Mouse (Mus musculus) forebrain, embryonic 16.5 days (tissue): ENCODE results near the gene Cep57l1. TPM values are rescaled to one million over a fixed set of nuclear protein-coding genes. Genes with fewer than 3 reads are reported as not detected.

Source experiments
- ATAC-seq: fragments of 200-750 bp; cut with Nextera tagmentation; 2 replicates; pipeline ENCODE4 v1.8.0; 2017; ENCODE audit warnings: mild to moderate bottlenecking, moderate library complexity
- H3K27ac ChIP-seq: fragments of 300-500 bp; sonication (generic); 2 replicates; pipeline ENCODE4 v1.5.1; 2014; ENCODE audit warnings: low read length, control low read depth
- H3K27me3 ChIP-seq: fragments of 300-500 bp; sonication (generic); replicated peaks from 2 replicates; pipeline ENCODE4 v1.6.1; 2014; ENCODE audit warnings: low read length; ENCODE audit not compliant: control insufficient read depth, insufficient read depth
- H3K36me3 ChIP-seq: fragments of 300-500 bp; sonication (generic); 2 replicates; pipeline ENCODE4 v1.6.1; 2014; ENCODE audit not compliant: control insufficient read depth, insufficient read depth
- H3K4me1 ChIP-seq: fragments of 300-500 bp; sonication (generic); replicated peaks from 2 replicates; pipeline ENCODE4 v1.6.1; 2014; ENCODE audit warnings: low read length; ENCODE audit not compliant: control insufficient read depth, insufficient read depth
- H3K4me2 ChIP-seq: fragments of 300-500 bp; sonication (generic); 2 replicates; pipeline ENCODE4 v1.6.1; 2014; ENCODE audit warnings: mild to moderate bottlenecking, low read length, control low read depth
- H3K4me3 ChIP-seq: fragments of 300-500 bp; sonication (generic); replicated peaks from 2 replicates; pipeline ENCODE4 v1.5.1; 2014; ENCODE audit warnings: mild to moderate bottlenecking, low read length, control low read depth
- H3K9ac ChIP-seq: fragments of 300-500 bp; sonication (generic); replicated peaks from 2 replicates; pipeline ENCODE4 v1.6.1; 2014; ENCODE audit warnings: low read depth, low read length, control low read depth
- H3K9me3 ChIP-seq: fragments of 300-500 bp; sonication (generic); 2 replicates; pipeline ENCODE4 v1.6.1; 2016; ENCODE audit warnings: low read length; ENCODE audit not compliant: control insufficient read depth
- WGBS: fragments of 180-500 bp; shearing (Covaris S2); extraction: QIAGEN DNeasy Blood & Tissue Kit; methylation state at CpG from one replicate; pipeline ENCODE4 v1.1.7; 2014; 5-methylcytosine and 5-hydroxymethylcytosine counted together
- polyA plus RNA-seq: library from polyadenylated mRNA; unstranded; fragments of >200 nt; fragmentation: Nextera tagmentation; extraction: Ambion mirVana; gene quantifications from 2 replicates; pipeline ENCODE4 v1.2.1, GENCODE M21; 2015

Cep57l1 gene
- polyA plus RNA-seq, 1 experiment from 2014 or later, result 19.5 TPM

- no peak overlapping the region for H3K9ac ChIP-seq
- H3K27ac ChIP-seq, result no peak overlapping the region
- H3K4me1 ChIP-seq, result peaks cover 3% of the 10 kb centered on the region
- 93% methylated on average over 2 of the region's 2 CpGs for WGBS
- no peak overlapping the region for H3K4me3 ChIP-seq
- peaks cover 9% of the 10 kb centered on the region for H3K36me3 ChIP-seq
- H3K9me3 ChIP-seq, result peaks cover 16% of the 10 kb centered on the region
- H3K4me2 ChIP-seq, result no peak overlapping the region
- no peaks in the 10 kb centered on the region for H3K27me3 ChIP-seq
- ATAC-seq, result no peak
Observed at GRCm38 (mm10) chr10:41805729-41806355, 3.8 kb downstream of the Cep57l1 start.

DNA sequence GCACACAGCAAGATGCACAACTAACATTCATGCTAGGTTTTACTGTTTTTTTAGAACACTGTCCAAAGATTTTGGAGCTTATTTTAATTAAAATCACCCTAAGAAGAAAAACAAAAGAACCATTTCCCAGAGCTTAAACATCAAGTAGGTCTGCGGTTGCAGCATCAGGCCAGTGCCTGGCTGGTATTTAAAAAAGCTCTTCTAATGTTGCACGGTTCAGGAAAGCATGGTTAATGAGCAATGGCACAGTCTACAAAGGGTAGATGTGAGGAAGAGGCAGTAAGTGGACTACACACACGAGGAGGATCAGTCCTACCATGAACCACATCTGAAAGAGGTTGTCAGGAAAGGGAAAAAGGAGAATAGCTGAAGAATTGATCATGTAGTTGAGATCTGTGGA, 5.0 kb downstream of the Cep57l1 start:
- Histone ChIP-seq H3K4me1 (peaks cover 3% of the 10 kb centered on the region), H3K4me2 (no peak overlapping the region), H3K9ac (no peak overlapping the region), H3K36me3 (peaks cover 14% of the 10 kb centered on the region), H3K9me3 (peaks cover 19% of the 10 kb centered on the region), H3K4me3 (no peak overlapping the region), H3K27me3 (no peaks in the 10 kb centered on the region), H3K27ac (no peak overlapping the region)
- ATAC-seq, result no peak
- 98% methylated on average over 3 of the region's 3 CpGs for WGBS

DNA sequence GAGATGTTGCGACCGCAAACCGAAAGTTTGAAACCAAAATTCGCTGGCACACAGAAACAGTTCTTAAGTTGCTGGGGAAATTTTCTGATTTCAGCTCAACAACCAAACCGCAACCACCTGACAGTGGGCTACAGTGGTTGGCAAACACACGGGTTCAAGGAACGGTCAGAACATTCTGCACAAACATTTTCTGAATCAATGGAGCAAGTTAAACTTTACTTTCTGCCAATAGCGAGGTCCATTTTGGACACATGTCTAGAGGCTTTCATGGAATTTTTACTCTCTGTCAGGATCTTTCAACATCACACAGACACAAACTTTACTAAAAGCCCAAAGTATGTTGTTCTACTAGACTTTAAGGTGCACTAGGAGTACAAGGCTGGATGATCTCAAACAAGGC, 6.2 kb downstream of the Cep57l1 start:
- H3K36me3 ChIP-seq, result peaks cover 21% of the 10 kb centered on the region
- no peak overlapping the region for H3K4me3 ChIP-seq
- H3K27me3 ChIP-seq, result no peaks in the 10 kb centered on the region
- H3K27ac ChIP-seq, result no peak overlapping the region
- no peaks in the 10 kb centered on the region for H3K4me1 ChIP-seq
- H3K9ac ChIP-seq, result no peak overlapping the region
- H3K9me3 ChIP-seq, result peaks cover 20% of the 10 kb centered on the region
- no peak overlapping the region for H3K4me2 ChIP-seq
- ATAC-seq, result no peak
- 98% methylated on average over 8 of the region's 8 CpGs for WGBS

DNA sequence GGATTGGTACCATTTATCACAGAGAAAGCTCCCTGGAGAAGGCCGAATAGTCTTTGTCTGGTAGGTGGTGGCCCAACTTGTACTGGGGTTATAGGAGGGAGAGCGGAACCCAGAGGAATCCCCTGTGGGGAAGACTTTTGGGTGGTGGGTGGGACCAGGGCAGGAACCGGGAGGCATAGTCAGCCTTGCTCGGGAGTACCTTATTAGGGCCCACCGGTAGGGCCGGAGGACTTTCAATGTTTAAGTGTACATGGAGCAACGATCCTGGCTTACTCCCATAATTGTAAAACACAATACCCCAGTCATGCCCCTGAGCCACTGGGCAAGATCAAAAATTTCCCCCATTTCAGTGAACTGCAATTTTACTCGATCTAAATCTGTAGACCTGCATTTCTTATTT, 12.4 kb downstream of the Cep57l1 start:
- 97% methylated on average over 8 of the region's 8 CpGs for WGBS

GRCm38 (mm10) chr10:41792375-41792774, 17.3 kb downstream of the Cep57l1 start:
- Histone ChIP-seq H3K27me3 (no peaks in the 10 kb centered on the region), H3K27ac (no peak overlapping the region), H3K4me3 (no peak overlapping the region), H3K9ac (no peak overlapping the region), H3K4me2 (no peak overlapping the region), H3K4me1 (no peaks in the 10 kb centered on the region), H3K36me3 (0 out of 2 replicates have a peak, but pooled peaks cover 4% of the 10 kb centered on the region), H3K9me3 (peaks cover 8% of the 10 kb centered on the region)
- WGBS, result 93% methylated on average over 6 of the region's 6 CpGs
- no peak for ATAC-seq

More for the DNA sequence above, 12.4 kb downstream of the Cep57l1 start:
- Histone ChIP-seq H3K27me3 (no peaks in the 10 kb centered on the region), H3K36me3 (peaks cover 25% of the 10 kb centered on the region), H3K4me1 (no peaks in the 10 kb centered on the region), H3K27ac (no peak overlapping the region), H3K9me3 (peaks cover 24% of the 10 kb centered on the region), H3K4me3 (no peak overlapping the region), H3K4me2 (no peak overlapping the region), H3K9ac (no peak overlapping the region)
- ATAC-seq, result no peak

DNA sequence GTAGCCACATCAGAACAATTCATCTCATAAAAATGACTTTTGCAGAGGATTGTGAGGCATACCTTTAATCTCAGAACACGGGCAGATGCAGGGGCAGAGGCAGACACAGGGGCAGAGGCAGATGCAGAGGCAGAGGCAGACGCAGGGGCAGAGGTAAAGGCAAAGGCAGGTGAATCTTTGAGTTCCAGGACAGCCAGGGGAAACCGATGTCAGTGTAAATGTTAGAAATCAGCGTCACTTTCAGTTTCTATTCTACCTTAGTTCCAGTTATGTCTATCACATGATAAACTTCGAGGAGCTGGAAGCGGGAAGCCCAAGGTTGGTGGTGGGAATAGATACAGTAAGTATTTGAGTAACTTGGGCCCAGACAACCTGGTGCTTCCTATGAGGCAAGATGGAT, 42.4 kb downstream of the Cep57l1 start:
- Histone ChIP-seq H3K4me1 (no peaks in the 10 kb centered on the region), H3K27ac (no peak overlapping the region), H3K27me3 (no peaks in the 10 kb centered on the region), H3K9ac (no peak overlapping the region), H3K4me2 (no peak overlapping the region), H3K4me3 (no peak overlapping the region), H3K36me3 (no peaks in the 10 kb centered on the region), H3K9me3 (no peaks in the 10 kb centered on the region)
- 92% methylated on average over 6 of the region's 6 CpGs for WGBS
- ATAC-seq, result no peak

- H3K4me3 ChIP-seq, result no peak overlapping the region
- H3K36me3 ChIP-seq, result no peaks in the 10 kb centered on the region
- no peak overlapping the region for H3K9ac ChIP-seq
- no peak for ATAC-seq
- H3K27ac ChIP-seq, result no peak overlapping the region
- no peaks in the 10 kb centered on the region for H3K27me3 ChIP-seq
- 85% methylated on average over 4 of the region's 4 CpGs for WGBS
- no peaks in the 10 kb centered on the region for H3K4me1 ChIP-seq
- no peaks in the 10 kb centered on the region for H3K9me3 ChIP-seq
- H3K4me2 ChIP-seq, result no peak overlapping the region
Observed at GRCm38 (mm10) chr10:41766280-41766679, 43.4 kb downstream of the Cep57l1 start.

DNA sequence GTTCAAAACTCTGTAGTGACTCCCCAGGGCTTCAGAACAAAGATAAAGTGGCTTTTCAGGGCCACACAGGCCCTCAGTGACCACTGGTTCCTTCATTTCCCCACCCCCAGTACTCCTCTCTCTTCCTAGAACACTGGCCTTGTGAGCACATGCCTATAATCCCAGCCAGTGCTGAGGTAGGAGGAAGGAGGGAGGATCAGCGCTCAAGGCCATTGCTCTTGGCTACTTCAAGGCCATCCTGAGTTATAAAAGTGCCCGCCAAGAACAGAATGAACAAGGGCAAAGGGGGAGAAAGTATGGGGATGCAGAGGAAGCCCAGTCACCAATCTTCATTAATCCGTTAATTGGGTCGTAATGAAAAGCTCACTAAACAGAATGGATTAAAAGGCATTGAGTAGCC, 44.1 kb downstream of the Cep57l1 start:
- Histone ChIP-seq H3K9ac (no peak overlapping the region), H3K4me1 (no peaks in the 10 kb centered on the region), H3K36me3 (no peaks in the 10 kb centered on the region), H3K9me3 (no peaks in the 10 kb centered on the region), H3K27ac (no peak overlapping the region), H3K4me2 (no peak overlapping the region), H3K27me3 (no peaks in the 10 kb centered on the region), H3K4me3 (no peak overlapping the region)
- WGBS, result 84% methylated on average over 4 of the region's 4 CpGs
- ATAC-seq, result no peak

- ATAC-seq, result no peak
- no peak overlapping the region for H3K4me3 ChIP-seq
- H3K27me3 ChIP-seq, result no peaks in the 10 kb centered on the region
- no peaks in the 10 kb centered on the region for H3K9me3 ChIP-seq
- H3K4me1 ChIP-seq, result no peaks in the 10 kb centered on the region
- H3K27ac ChIP-seq, result no peak overlapping the region
- no peak overlapping the region for H3K9ac ChIP-seq
- H3K4me2 ChIP-seq, result no peak overlapping the region
- H3K36me3 ChIP-seq, result no peaks in the 10 kb centered on the region
- 75% methylated on average over 3 of the region's 3 CpGs for WGBS
Observed at GRCm38 (mm10) chr10:41763741-41764385, 45.8 kb downstream of the Cep57l1 start.
